Mouse (Mus musculus) ES-E14 (cell line): ENCODE measurements at regions not wholly inside any gene's neighbourhood (a gene's known extent, or its start where the extent isn't known, plus 50 kb on each side); places are given as distances from the start of the nearest gene placed in this dataset.

Source experiments
- CHD2 ChIP-seq: IDR thresholded peaks from 2 replicates; pipeline ENCODE4 v1.6.1; 2014; ENCODE audit warnings: mild to moderate bottlenecking, low read depth, low read length, inconsistent platforms
- HCFC1 ChIP-seq: IDR thresholded peaks from 2 replicates; pipeline ENCODE4 v1.6.1; 2012; ENCODE audit warnings: low read length, inconsistent platforms, borderline replicate concordance; ENCODE audit not compliant: insufficient read depth
- MAFK ChIP-seq: IDR thresholded peaks from 2 replicates; pipeline ENCODE4 v1.6.1; 2014; ENCODE audit warnings: mild to moderate bottlenecking, low read depth, low read length, inconsistent platforms; ENCODE audit not compliant: insufficient read depth
- ZC3H11A ChIP-seq: IDR thresholded peaks from 2 replicates; pipeline ENCODE4 v1.6.1; 2012; ENCODE audit warnings: low read depth, mild to moderate bottlenecking, inconsistent platforms, low read length, borderline replicate concordance
- ZNF384 ChIP-seq: IDR thresholded peaks from 2 replicates; pipeline ENCODE4 v1.6.1; 2012; ENCODE audit warnings: low read depth, low read length, inconsistent platforms

- no peak for TF ChIP-seq HCFC1
- no peak for TF ChIP-seq ZNF384
- no peak for TF ChIP-seq MAFK
- TF ChIP-seq ZC3H11A = no peak
- no peak for TF ChIP-seq CHD2
Measured at GRCm38 (mm10) chr8:26768474-26769229, 208.5 kb upstream of the Zfp703 start.
